Mouse (Mus musculus): ENCODE results near the gene Zfp867. TPM values are rescaled to one million over a fixed set of nuclear protein-coding genes. Genes with fewer than 3 reads are reported as not detected.

The Zfp867 gene
- total RNA-seq (2021), result 1 to 10 TPM; 3.7 TPM
- long read RNA-seq, experiment 1, partial matches to known transcripts, result 0 of 4 reads
- long read RNA-seq, experiment 1, other reads (novel, unspliced or antisense), result 2 of 4 reads
- long read RNA-seq, experiment 2, transcript Zfp867-201 (4 exons, 3,412 nt), result major isoform, 5 of 11 reads
- long read RNA-seq, experiment 2, partial matches to known transcripts, result 1 of 11 reads
- long read RNA-seq, experiment 2, other reads (novel, unspliced or antisense), result 5 of 11 reads

GRCm38 (mm10) chr11:59472326-59472677, at the start of gene Zfp867:
Gene Zfp867 (minus strand): TSS chr11:59472474.
- peak; percentile 82 for DNase-seq (ENCODE audit: low spot score in 2 of 2)

- DNase-seq (ENCODE audit: low spot score in 2 of 2), result no peak
Observed at GRCm38 (mm10) chr11:59519741-59520495, 47.6 kb upstream of the Zfp867 start.

GRCm38 (mm10) chr11:59518226-59518625, 46.0 kb upstream of the Zfp867 start:
- no peak for DNase-seq (ENCODE audit: low spot score in 2 of 2)

GRCm38 (mm10) chr11:59517441-59517840, 45.2 kb upstream of the Zfp867 start:
- DNase-seq (ENCODE audit: low spot score in 2 of 2), result no peak

GRCm38 (mm10) chr11:59514789-59515188, 42.5 kb upstream of the Zfp867 start:
- DNase-seq (ENCODE audit: low spot score in 2 of 2), result no peak

- DNase-seq (ENCODE audit: low spot score in 2 of 2), result no peak
Observed at GRCm38 (mm10) chr11:59514381-59514780, 42.1 kb upstream of the Zfp867 start.

GRCm38 (mm10) chr11:59513556-59513955, 41.3 kb upstream of the Zfp867 start:
- no peak for DNase-seq (ENCODE audit: low spot score in 2 of 2)

- DNase-seq (ENCODE audit: low spot score in 2 of 2), result no peak
Observed at GRCm38 (mm10) chr11:59512733-59513132, 40.5 kb upstream of the Zfp867 start.

- no peak for DNase-seq (ENCODE audit: low spot score in 2 of 2)
Observed at GRCm38 (mm10) chr11:59511558-59511957, 39.3 kb upstream of the Zfp867 start.

GRCm38 (mm10) chr11:59506713-59507074, 34.4 kb upstream of the Zfp867 start:
- no peak for DNase-seq (ENCODE audit: low spot score in 2 of 2)

- DNase-seq (ENCODE audit: low spot score in 2 of 2), result peak; percentile 78
Observed at GRCm38 (mm10) chr11:59505839-59506712, 33.8 kb upstream of the Zfp867 start.

- DNase-seq (ENCODE audit: low spot score in 2 of 2), result peak; percentile 45 to 47
Observed at GRCm38 (mm10) chr11:59505351-59505838, 33.1 kb upstream of the Zfp867 start.

- no peak for DNase-seq (ENCODE audit: low spot score in 2 of 2)
Observed at GRCm38 (mm10) chr11:59501978-59502700, 29.9 kb upstream of the Zfp867 start.

- DNase-seq (ENCODE audit: low spot score in 2 of 2), result no peak
Observed at GRCm38 (mm10) chr11:59497747-59498146, 25.5 kb upstream of the Zfp867 start.

GRCm38 (mm10) chr11:59496672-59497310, 24.5 kb upstream of the Zfp867 start:
- DNase-seq (ENCODE audit: low spot score in 2 of 2), result no peak

- DNase-seq (ENCODE audit: low spot score in 2 of 2), result no peak
Observed at GRCm38 (mm10) chr11:59486222-59486621, 13.9 kb upstream of the Zfp867 start.

- DNase-seq (ENCODE audit: low spot score in 2 of 2), result no peak
Observed at GRCm38 (mm10) chr11:59485641-59486040, 13.4 kb upstream of the Zfp867 start.

- peak; percentile 29 to 37 for DNase-seq (ENCODE audit: low spot score in 2 of 2)
Observed at GRCm38 (mm10) chr11:59483212-59483611, 10.9 kb upstream of the Zfp867 start.

- no peak for DNase-seq (ENCODE audit: low spot score in 2 of 2)
Observed at GRCm38 (mm10) chr11:59477240-59477639, 5.0 kb upstream of the Zfp867 start.

Data from adrenal gland, adult 18-20 months (tissue).